Mouse (Mus musculus) regulatory T cell (primary cell): ENCODE data around the gene Brd7.

Experiments used
- in situ Hi-C: fragments of 300-600 bp; cut with MboI, MseI; formaldehyde crosslinking; loops from one replicate; pipeline ENCODE4 v1.15.1; 2025; ENCODE audit warnings: high pct_unique_total_duplicates

Gene Brd7

DNA sequence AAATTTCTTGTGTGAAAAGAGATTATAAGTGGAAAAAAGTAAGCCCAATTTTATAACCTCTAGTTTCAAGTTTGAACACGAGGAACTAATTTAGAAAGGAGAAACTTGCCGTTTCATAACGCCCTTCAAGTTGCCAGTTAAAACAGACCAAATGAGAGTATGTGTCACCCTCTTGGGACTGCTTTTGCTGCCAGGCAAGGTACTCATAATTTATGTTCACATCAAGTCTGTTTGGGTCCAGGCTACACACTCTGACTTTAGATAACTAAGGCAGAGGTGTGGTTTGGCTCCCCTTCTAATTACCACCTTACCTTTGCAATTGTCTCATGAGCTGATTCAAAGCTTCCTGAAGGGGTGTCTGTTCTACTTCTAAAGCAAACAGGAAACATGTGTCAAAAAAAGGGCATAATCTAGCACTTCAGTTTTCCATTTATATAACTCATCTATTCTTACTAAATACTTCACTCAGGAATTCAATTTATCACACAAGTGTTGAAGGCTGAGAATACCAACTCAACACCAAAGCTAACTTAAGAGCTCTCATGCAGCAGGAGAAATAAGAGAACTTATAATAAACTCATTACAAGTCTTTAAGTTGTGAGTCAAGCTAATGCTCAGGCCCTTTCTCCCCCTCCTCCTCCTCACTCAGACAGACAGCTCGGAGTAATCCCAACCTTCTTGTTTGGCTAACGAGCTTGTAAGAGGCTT, 4.6 kb downstream of the Brd7 start:
- in situ Hi-C loops = no loop called here

- in situ Hi-C loops = loop anchor here (10.0 kb wide), 1 partner anchor 194 kb away; no protein-coding TSS in a partner anchor
These were observed 12.9 kb downstream of the Brd7 start for GRCm38 (mm10) chr8:88349046-88349445.

GRCm38 (mm10) chr8:88342026-88342425, 20.0 kb downstream of the Brd7 start:
- in situ Hi-C loops = loop anchor here (10.0 kb wide), 1 partner anchor 187 kb away; no protein-coding TSS in a partner anchor

DNA sequence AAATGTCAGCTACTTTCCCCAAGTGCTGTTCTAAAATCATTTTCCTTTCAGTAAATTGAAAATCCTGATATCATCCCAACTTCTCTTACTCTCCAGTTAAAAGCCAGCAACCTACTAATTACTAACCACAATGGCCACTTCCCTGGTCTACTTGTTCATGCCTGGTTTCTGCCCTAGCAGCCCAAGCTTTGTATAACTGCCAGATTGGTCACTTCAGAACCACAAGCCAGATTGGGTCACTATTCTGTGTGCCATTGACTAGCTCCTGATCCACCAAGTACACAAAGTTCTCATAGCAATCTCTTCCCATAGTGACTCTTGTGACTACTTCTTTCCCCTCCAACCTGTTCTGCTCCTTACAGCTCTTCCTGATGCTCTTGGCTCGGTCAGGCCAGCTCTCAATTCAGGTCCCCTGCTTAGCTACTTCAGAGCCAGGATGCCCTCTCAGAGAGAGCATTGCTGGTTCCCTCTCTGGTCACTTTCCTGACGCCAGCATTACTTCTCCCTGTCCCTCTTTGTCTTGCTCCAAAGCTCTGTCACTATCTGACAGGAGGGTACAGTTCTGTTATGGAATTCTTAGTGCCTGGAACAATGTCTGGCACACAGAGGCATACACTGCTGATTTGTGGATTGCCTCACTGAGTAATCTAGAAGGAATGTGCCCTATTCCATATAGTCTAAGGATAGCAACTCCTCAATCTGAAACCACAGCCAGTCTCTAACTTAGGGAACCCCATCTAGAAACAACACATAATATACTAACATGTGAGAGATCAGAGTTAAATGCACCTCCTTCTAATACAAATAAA, 21.9 kb downstream of the Brd7 start:
- in situ Hi-C loops = loop anchor here (10.0 kb wide), 1 partner anchor 185 kb away; no protein-coding TSS in a partner anchor

- in situ Hi-C loops = no loop called here
These were observed 22.8 kb downstream of the Brd7 start for GRCm38 (mm10) chr8:88339221-88339620.

GRCm38 (mm10) chr8:88334975-88335374, 27.0 kb downstream of the Brd7 start:
- in situ Hi-C loops = no loop called here

GRCm38 (mm10) chr8:88334384-88334783, 27.6 kb downstream of the Brd7 start:
- in situ Hi-C loops = no loop called here

DNA sequence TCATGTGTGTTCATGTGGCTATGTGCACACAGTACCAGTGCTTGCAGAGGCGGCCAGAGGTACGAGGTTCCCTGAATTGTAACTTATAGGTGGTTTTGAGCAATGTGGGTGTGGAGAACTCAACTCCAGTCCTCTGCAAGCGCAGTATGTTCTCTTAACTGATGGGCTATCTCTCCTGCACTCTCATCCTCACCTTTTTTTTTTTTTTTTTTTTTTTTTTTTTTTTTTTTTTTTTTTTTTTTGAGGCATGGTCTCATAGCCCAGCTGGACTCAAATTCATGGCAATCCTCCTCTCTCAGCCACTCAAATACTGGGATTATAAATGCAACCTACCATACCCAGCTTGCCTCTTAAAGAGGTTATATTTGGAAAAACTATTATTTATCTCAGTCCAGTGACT, 31.2 kb downstream of the Brd7 start:
- in situ Hi-C loops = no loop called here

GRCm38 (mm10) chr8:88328689-88329088, 33.3 kb downstream of the Brd7 start:
- in situ Hi-C loops = no loop called here

GRCm38 (mm10) chr8:88326328-88326727, 35.7 kb downstream of the Brd7 start:
- in situ Hi-C loops = no loop called here

- in situ Hi-C loops = no loop called here
These were observed 36.2 kb downstream of the Brd7 start for GRCm38 (mm10) chr8:88325795-88326194.

DNA sequence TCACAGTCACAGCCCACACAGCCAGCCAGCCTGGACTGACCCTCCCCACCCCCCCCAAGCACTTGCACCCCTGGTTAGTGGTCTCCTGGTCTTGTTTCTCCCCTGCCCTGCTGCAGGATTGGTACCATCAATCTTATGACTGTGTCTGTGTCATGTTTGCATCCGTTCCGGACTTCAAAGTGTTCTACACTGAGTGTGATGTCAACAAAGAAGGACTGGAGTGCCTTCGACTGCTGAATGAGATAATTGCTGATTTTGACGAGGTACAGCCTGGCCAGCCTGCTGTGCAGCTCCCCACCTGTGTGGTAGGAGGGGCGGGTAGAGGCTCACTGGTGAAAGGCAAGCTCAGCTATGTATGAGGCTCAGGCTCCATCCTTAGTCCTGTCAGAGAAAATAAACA, 36.7 kb downstream of the Brd7 start:
- in situ Hi-C loops = no loop called here

GRCm38 (mm10) chr8:88324760-88325159, 37.2 kb downstream of the Brd7 start:
- in situ Hi-C loops = no loop called here

GRCm38 (mm10) chr8:88323523-88323922, 38.5 kb downstream of the Brd7 start:
- in situ Hi-C loops = no loop called here

DNA sequence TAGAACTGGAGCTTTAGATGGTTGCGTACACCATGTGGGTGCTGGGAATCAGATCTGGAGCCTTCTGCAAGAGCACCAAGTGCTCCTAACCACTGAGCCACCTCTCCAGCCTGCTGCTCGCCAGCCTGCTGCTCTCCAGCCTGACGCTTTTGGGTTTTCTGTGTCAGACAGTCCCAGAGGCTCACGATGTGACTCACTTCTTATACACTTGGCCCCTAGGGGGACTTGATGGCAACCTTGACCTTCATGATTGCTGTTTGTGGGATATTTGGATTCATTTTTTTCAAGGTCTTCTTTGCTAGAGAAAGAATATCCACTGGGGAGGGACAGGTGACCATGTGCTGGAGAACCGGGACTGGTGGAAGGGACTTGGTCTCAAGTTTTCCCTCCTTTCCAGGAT, 40.6 kb downstream of the Brd7 start:
- in situ Hi-C loops = no loop called here

GRCm38 (mm10) chr8:88320134-88320533, 41.9 kb downstream of the Brd7 start:
- in situ Hi-C loops = no loop called here

- in situ Hi-C loops = no loop called here
These were observed 43.8 kb downstream of the Brd7 start for GRCm38 (mm10) chr8:88318151-88318550.

DNA sequence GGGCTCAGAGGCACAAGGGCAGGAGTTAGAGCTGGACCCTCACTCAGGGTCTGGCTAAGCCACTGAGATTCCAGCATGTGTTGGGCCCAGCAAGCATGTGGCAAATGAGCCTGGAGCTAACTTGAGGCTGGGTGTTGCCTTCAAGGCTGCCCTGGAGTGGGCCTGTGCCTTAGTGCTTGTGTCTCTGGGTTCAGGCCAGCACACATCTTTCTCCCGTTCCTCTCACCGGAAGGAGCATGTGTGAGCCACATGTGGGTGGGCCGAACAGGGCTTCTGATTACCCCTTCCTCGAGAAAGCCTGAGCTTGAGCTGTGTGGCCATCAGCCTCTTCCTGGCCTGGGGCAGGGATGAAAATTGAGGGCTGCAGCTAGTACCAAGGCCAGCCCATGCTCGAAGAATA, 44.7 kb downstream of the Brd7 start:
- in situ Hi-C loops = no loop called here

DNA sequence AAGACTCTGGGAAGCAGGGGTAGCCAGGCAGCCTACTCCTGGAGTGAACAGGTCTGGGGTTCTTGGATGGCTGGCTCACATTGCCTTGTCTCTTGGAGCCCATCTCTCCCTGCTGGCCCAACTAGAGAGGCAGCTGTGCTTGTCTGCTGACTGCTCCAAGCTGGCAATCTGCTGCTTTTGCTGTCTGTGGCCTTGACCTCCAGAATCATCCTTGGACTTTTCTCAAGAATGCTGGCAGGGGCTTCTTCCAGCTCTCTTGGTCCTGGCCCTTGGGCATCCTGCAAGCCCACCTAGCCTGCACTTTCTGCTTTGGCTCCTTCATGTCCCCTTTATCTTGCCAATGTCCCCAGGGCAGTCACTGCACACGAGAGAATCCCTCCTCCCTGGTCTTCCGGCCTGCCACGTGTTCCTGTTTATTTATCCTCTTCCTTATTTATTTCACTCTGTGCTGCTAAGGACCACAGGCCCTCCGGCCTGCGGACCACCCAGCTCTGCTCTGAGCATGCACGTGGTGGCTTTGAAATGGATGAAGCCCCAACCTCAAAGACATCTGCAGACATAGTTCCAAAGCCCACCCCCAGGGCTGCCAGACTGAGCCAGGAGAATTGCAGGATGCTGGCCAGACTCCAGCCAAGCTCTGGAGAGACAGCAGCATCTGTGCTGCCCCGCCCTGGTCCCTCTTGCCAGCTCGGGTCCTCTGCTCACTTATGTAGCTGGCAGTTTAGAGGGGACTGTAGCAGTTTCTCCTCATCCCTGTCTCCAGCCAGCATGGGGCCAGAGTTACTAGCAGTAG, 45.7 kb downstream of the Brd7 start:
- in situ Hi-C loops = no loop called here

- in situ Hi-C loops = no loop called here
These were observed 46.7 kb downstream of the Brd7 start for GRCm38 (mm10) chr8:88315302-88315701.

DNA sequence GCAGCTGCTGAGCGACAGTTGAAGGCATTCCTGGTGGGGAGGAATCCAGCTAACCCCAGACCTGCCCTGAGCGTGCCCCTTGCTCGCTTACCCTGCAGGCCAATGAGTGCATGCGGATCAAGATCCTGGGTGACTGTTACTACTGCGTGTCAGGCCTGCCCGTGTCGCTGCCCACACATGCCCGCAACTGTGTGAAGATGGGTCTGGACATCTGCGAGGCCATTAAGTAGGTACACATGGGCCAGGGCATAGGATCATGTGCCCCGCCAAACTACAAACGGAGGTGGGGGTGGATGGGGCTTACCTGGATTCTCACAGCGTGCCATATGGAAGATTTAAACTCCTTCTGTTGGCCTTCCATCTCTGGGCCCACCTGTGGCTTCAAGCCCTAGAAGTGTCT, 48.0 kb downstream of the Brd7 start:
- in situ Hi-C loops = no loop called here

- in situ Hi-C loops = no loop called here
These were observed 49.0 kb downstream of the Brd7 start for GRCm38 (mm10) chr8:88312966-88313365.
